Mouse (Mus musculus) adrenal gland, postnatal 10 days (tissue): Measurements from ENCODE around the gene Tmigd1. TPM values are rescaled to one million over a fixed set of nuclear protein-coding genes. Genes with fewer than 3 reads are reported as not detected.

Experiments used
- total RNA-seq, 2 experiments: library from RNA; stranded (reverse); gene quantifications; 2 replicates each; pipeline ENCODE4 v1.2.3; 2021

Tmigd1 gene
- total RNA-seq, 2 experiments from 2014 or later: 0.81 to 1.8 TPM

Other genes starting within 250 kb of the Tmigd1 start
- gene Bhlha9, start 229.7 kb upstream of the Tmigd1 start, total RNA-seq: under 1 TPM; 0.24 to 0.30 TPM
- 10 to 100 TPM; 69.6 to 95.7 TPM for gene Trarg1, start 222.4 kb upstream of the Tmigd1 start, total RNA-seq
- gene Gosr1, start 138.6 kb upstream of the Tmigd1 start, total RNA-seq: 10 to 100 TPM; 62.1 to 64.9 TPM
- 10 to 100 TPM; 46.2 to 57.9 TPM for gene Cpd, start 55.1 kb upstream of the Tmigd1 start, total RNA-seq
- 10 to 100 TPM; 60.4 to 67.4 TPM for gene Blmh, start 22.6 kb downstream of the Tmigd1 start, total RNA-seq
- gene Slc6a4, start 96.4 kb downstream of the Tmigd1 start, total RNA-seq: 10 to 100 TPM; 19.4 to 19.6 TPM
- gene Nsrp1, start 176.3 kb downstream of the Tmigd1 start, total RNA-seq: 10 to 100 TPM; 23.7 to 24.4 TPM